Mouse (Mus musculus): ENCODE data around the gene Taldo1. TPM values are rescaled to one million over a fixed set of nuclear protein-coding genes. Genes with fewer than 3 reads are reported as not detected.

Gene Taldo1
- 312 and 318 TPM in 2 replicates for polyA plus RNA-seq (2014; fragmentation: Nextera tagmentation; extraction: Ambion mirVana)

DNA sequence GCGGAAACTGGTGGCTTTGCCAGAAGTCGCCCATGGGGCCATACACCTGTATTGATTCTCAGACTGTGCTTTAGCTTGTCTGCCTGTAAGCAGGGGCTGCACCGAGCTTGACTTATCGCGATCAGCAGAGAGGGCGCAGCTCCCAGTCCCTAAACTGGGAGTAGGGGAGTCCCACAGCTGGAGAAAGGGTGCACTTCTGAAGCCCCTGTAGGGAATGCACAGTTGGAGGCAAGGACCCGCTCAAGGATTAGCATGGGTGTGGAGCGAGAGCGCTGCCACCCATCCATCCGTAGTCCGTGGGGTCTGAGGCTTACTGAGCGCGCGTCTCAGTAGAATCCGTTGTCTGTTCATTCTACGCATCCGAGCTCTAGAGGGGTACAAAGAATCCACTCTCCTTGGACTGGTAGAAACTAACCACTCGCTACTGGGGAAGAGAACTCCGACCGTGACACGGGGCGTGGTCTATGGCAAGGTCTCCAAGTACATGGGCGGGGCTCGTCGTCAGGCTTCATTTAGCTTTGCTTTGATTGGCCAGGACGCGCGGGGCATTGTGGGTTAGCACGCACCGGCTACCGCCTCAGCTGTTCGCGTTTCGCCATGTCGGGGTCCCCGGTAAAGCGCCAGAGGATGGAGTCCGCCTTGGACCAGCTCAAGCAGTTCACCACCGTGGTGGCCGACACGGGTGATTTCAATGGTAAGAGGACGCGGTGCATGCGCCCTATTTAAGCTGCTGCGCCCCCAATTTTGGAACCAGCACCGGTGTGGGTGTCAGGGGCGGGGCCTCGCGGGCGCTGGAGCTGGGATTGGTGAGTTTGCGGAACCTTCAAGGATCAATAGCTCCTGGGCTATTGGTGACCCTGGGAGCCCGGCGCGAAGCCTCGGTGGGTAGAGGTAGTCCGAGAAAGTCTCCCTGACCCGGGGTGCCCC is at the start of gene Taldo1:
Gene Taldo1 (plus strand): TSS at position 575 of the 927 bp plus-strand sequence.
- Histone ChIP-seq H3K9ac (replicated peaks; ENCODE audit: low read length) (peak within 1 kb of the TSS; percentile 50), H3K4me3 (replicated peaks; ENCODE audit: low read depth, low read length) (peak within 1 kb of the TSS; percentile 65), H3K27me3 (ENCODE audit: control insufficient read depth, insufficient read depth, low read length) (no peaks in the 10 kb centered on the region), H3K9me3 (ENCODE audit: control insufficient read depth, low read length) (no peaks in the 10 kb centered on the region), H3K4me1 (ENCODE audit: control insufficient read depth, insufficient read depth, low read length) (peaks cover 13% of the 10 kb centered on the region), H3K36me3 (ENCODE audit: control insufficient read depth, insufficient read depth, low read length) (peaks cover 10% of the 10 kb centered on the region), H3K4me2 (ENCODE audit: low read length) (peak within 1 kb of the TSS; percentile 72), H3K27ac (replicated peaks; ENCODE audit: low read depth, low read length) (peak within 1 kb of the TSS; percentile 66)
- under 1% methylated on average over 57 of the region's 57 CpGs for WGBS
- ATAC-seq (ENCODE audit: low FRiP score, low TSS enrichment) (peak; percentile 96), DNase-seq (peak; percentile 97)

DNA sequence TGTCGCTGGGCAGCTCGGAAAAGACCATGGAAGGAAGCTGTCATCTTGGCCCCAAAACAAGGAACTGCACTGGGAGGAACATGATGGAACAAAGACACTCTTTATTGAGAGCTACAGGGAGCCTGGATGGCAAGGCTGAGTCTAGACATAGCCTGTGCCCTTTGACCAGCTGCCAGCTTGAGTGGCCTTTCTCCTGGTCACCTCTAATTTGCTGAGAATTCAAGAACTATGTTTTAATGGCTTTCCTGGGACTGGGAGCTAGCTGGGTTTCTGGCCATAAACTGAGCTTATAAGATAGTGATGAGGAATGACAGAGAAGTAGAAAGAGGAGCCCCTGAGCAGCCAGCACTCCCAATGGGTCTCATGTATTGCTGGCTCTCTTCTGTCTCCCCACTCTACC is 48.8 kb upstream of the Taldo1 start:
- Histone ChIP-seq H3K9me3 (ENCODE audit: control insufficient read depth, low read length) (no peaks in the 10 kb centered on the region), H3K4me2 (ENCODE audit: low read length) (no peak overlapping the region), H3K36me3 (ENCODE audit: control insufficient read depth, insufficient read depth, low read length) (no peaks in the 10 kb centered on the region), H3K9ac (replicated peaks; ENCODE audit: low read length) (no peak overlapping the region), H3K27ac (replicated peaks; ENCODE audit: low read depth, low read length) (no peak overlapping the region), H3K4me1 (ENCODE audit: control insufficient read depth, insufficient read depth, low read length) (no peaks in the 10 kb centered on the region), H3K4me3 (replicated peaks; ENCODE audit: low read depth, low read length) (no peak overlapping the region), H3K27me3 (ENCODE audit: control insufficient read depth, insufficient read depth, low read length) (no peaks in the 10 kb centered on the region)
- DNase-seq: no peak
- 54% methylated on average over 2 of the region's 2 CpGs for WGBS
- no peak for ATAC-seq (ENCODE audit: low FRiP score, low TSS enrichment)

DNA sequence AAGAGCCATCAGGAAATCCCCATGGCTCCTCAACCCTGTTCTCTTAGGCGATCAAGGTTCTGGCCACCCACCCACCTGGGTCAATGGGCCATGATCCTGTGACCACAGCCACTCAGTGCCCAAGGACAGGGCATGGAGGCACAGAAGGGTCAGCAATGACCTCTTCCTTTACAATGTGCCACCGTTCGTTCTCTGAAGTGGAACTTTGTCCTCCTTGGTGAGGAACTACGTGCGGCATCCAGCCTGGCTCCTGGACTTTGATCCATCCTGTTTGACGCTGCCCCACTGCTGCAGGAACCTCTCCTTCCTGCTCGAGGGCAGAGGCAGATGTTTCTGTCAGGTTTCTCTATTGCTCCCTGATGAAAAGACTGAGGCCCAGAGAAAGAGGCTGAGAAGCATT is 48.3 kb upstream of the Taldo1 start:
- no peaks in the 10 kb centered on the region for H3K9me3 ChIP-seq (ENCODE audit: control insufficient read depth, low read length)
- no peaks in the 10 kb centered on the region for H3K27me3 ChIP-seq (ENCODE audit: control insufficient read depth, insufficient read depth, low read length)
- DNase-seq (no peak), ATAC-seq (ENCODE audit: low FRiP score, low TSS enrichment) (no peak)
- H3K36me3 ChIP-seq (ENCODE audit: control insufficient read depth, insufficient read depth, low read length): no peaks in the 10 kb centered on the region
- no peak overlapping the region for H3K27ac ChIP-seq (replicated peaks; ENCODE audit: low read depth, low read length)
- H3K4me3 ChIP-seq (replicated peaks; ENCODE audit: low read depth, low read length): no peak overlapping the region
- H3K4me1 ChIP-seq (ENCODE audit: control insufficient read depth, insufficient read depth, low read length): no peaks in the 10 kb centered on the region
- no peak overlapping the region for H3K4me2 ChIP-seq (ENCODE audit: low read length)
- no peak overlapping the region for H3K9ac ChIP-seq (replicated peaks; ENCODE audit: low read length)
- WGBS: 80% methylated on average over 7 of the region's 7 CpGs

DNA sequence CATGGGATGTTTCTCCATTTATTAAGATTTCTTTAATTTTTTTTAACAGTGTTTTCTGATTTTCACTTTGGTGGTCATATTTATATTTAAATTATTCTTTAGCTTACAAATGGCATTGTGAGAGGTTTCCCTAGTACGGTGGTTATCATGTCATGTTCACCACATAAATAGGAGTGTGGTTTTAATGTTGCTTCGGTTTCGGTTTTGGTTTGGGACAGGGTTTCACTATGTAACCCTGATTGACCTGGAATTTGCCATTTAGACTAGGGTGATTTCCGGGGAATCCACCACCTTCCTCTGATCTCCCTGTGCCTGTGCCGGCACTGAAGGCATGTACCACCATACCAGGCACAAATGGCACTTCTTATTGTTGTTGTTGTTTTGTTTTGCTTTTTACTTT is 47.2 kb upstream of the Taldo1 start:
- no peak overlapping the region for H3K4me2 ChIP-seq (ENCODE audit: low read length)
- H3K4me1 ChIP-seq (ENCODE audit: control insufficient read depth, insufficient read depth, low read length): no peaks in the 10 kb centered on the region
- H3K4me3 ChIP-seq (replicated peaks; ENCODE audit: low read depth, low read length): no peak overlapping the region
- H3K36me3 ChIP-seq (ENCODE audit: control insufficient read depth, insufficient read depth, low read length): no peaks in the 10 kb centered on the region
- DNase-seq (no peak), ATAC-seq (ENCODE audit: low FRiP score, low TSS enrichment) (no peak)
- no peaks in the 10 kb centered on the region for H3K27me3 ChIP-seq (ENCODE audit: control insufficient read depth, insufficient read depth, low read length)
- 94% methylated on average over 5 of the region's 5 CpGs for WGBS
- H3K9me3 ChIP-seq (ENCODE audit: control insufficient read depth, low read length): no peaks in the 10 kb centered on the region
- no peak overlapping the region for H3K9ac ChIP-seq (replicated peaks; ENCODE audit: low read length)
- no peak overlapping the region for H3K27ac ChIP-seq (replicated peaks; ENCODE audit: low read depth, low read length)

DNA sequence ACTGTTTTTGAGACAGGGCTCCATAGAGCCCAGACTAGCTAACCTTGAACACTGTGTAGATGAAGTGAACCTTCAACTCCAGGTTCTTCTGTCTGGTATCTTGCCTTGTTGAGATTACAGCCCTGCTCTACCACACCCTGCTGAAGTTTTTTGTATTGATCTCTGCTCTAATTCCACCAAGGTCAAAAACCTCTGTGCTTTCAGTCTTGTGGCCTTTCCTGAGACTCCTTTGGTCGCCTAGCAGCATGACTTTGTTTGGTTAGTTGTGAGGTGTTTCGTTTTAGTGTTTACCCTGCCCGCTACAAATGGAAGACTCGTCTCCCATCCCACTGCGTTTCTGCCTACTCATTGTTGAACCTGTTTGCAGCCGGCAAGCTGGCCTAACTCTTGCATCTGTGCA is 40.9 kb upstream of the Taldo1 start:
- Histone ChIP-seq H3K4me3 (replicated peaks; ENCODE audit: low read depth, low read length) (no peak overlapping the region), H3K27me3 (ENCODE audit: control insufficient read depth, insufficient read depth, low read length) (no peaks in the 10 kb centered on the region), H3K4me2 (ENCODE audit: low read length) (no peak overlapping the region), H3K9me3 (ENCODE audit: control insufficient read depth, low read length) (no peaks in the 10 kb centered on the region), H3K36me3 (ENCODE audit: control insufficient read depth, insufficient read depth, low read length) (no peaks in the 10 kb centered on the region), H3K4me1 (ENCODE audit: control insufficient read depth, insufficient read depth, low read length) (no peaks in the 10 kb centered on the region), H3K27ac (replicated peaks; ENCODE audit: low read depth, low read length) (no peak overlapping the region), H3K9ac (replicated peaks; ENCODE audit: low read length) (no peak overlapping the region)
- DNase-seq: no peak
- WGBS: 81% methylated on average over 6 of the region's 6 CpGs
- ATAC-seq (ENCODE audit: low FRiP score, low TSS enrichment): no peak

DNA sequence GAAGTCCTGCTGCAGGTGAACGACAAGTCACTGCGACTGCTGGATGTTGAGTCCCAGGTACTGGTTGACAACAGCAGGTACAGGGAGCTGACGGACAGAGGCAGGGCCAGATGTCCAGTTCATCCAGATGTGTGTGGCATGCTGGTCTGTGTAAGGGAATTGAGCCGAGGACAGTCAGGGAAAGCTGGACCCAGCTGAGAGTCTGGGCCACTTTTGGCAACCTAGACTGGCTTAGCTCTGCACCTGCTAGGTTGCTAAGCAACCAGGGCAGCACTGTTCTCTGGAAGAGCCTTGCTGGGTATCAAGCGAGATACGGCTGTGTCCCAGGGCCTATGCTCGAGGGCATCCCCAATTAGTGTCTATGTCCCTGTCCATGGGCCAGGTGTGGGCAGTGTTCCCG is 36.9 kb upstream of the Taldo1 start:
- H3K9me3 ChIP-seq (ENCODE audit: control insufficient read depth, low read length): no peaks in the 10 kb centered on the region
- no peak overlapping the region for H3K27ac ChIP-seq (replicated peaks; ENCODE audit: low read depth, low read length)
- DNase-seq: peak; percentile 46
- no peaks in the 10 kb centered on the region for H3K27me3 ChIP-seq (ENCODE audit: control insufficient read depth, insufficient read depth, low read length)
- 0 out of 2 replicates have a peak overlapping the region, but pooled peaks have one; percentile 29 for H3K9ac ChIP-seq (replicated peaks; ENCODE audit: low read length)
- WGBS: 65% methylated on average over 8 of the region's 8 CpGs
- H3K36me3 ChIP-seq (ENCODE audit: control insufficient read depth, insufficient read depth, low read length): no peaks in the 10 kb centered on the region
- no peak overlapping the region for H3K4me3 ChIP-seq (replicated peaks; ENCODE audit: low read depth, low read length)
- H3K4me1 ChIP-seq (ENCODE audit: control insufficient read depth, insufficient read depth, low read length): no peaks in the 10 kb centered on the region
- no peak for ATAC-seq (ENCODE audit: low FRiP score, low TSS enrichment)
- H3K4me2 ChIP-seq (ENCODE audit: low read length): no peak overlapping the region

DNA sequence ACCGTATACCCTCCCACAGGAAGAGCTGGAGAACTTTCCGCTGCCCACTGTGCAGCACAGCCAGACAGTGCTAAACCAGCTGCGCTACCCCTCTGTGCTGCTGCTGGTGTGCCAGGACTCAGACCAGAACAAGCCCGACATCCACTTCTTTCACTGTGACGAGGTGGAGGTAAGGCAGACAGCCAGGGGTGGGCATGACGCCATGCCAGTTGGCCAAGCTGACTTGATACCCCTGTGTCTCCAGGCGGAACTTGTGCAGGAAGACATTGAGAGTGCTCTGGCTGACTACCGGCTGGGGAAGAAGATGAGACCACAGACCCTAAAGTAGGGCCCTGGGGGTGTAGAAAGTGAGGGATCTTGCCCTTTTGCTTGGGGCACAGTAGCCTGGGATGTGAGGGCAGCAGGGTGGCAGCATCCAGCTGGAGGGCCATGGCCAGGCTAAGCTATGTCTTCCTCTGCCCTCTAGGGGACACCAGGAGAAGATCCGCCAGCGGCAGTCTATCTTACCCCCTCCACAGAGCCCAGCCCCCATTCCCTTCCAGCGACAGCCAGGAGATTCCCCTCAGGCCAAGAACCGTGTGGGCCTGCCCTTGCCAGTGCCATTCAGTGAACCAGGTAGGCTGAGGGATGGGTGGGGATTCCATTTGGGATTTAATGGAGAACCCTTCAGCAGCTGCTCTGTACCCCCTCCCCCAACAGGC is 36.2 kb upstream of the Taldo1 start:
- no peaks in the 10 kb centered on the region for H3K9me3 ChIP-seq (ENCODE audit: control insufficient read depth, low read length)
- DNase-seq: peak; percentile 29
- H3K4me2 ChIP-seq (ENCODE audit: low read length): no peak overlapping the region
- no peaks in the 10 kb centered on the region for H3K4me1 ChIP-seq (ENCODE audit: control insufficient read depth, insufficient read depth, low read length)
- H3K36me3 ChIP-seq (ENCODE audit: control insufficient read depth, insufficient read depth, low read length): no peaks in the 10 kb centered on the region
- H3K4me3 ChIP-seq (replicated peaks; ENCODE audit: low read depth, low read length): no peak overlapping the region
- 62% methylated on average over 12 of the region's 12 CpGs for WGBS
- no peak for ATAC-seq (ENCODE audit: low FRiP score, low TSS enrichment)
- H3K27me3 ChIP-seq (ENCODE audit: control insufficient read depth, insufficient read depth, low read length): no peaks in the 10 kb centered on the region; the same call in 1 of the 2 replicates
- no peak overlapping the region for H3K27ac ChIP-seq (replicated peaks; ENCODE audit: low read depth, low read length)
- H3K9ac ChIP-seq (replicated peaks; ENCODE audit: low read length): no peak overlapping the region

DNA sequence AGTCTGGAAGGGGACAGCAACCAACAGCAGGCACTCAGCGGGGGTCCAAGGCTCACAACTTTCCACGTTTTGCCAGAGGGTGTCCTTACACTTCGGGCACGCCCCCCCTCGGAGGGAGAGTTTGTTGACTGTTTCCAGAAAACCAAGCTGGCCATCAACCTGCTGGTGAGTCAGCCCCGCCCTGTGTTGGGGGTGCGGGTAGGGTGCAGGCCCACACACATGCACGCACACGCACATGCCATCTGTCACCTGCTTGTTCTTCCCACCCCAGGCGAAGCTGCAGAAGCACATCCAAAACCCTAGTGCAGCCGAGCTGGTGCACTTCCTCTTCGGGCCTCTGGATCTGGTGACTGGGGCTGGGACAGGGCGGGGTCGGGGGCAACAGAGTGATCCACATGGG is 35.0 kb upstream of the Taldo1 start:
- DNase-seq: no peak
- Histone ChIP-seq H3K36me3 (ENCODE audit: control insufficient read depth, insufficient read depth, low read length) (no peaks in the 10 kb centered on the region), H3K4me3 (replicated peaks; ENCODE audit: low read depth, low read length) (no peak overlapping the region), H3K27ac (replicated peaks; ENCODE audit: low read depth, low read length) (no peak overlapping the region), H3K4me2 (ENCODE audit: low read length) (no peak overlapping the region), H3K9ac (replicated peaks; ENCODE audit: low read length) (no peak overlapping the region), H3K27me3 (ENCODE audit: control insufficient read depth, insufficient read depth, low read length) (no peaks in the 10 kb centered on the region; the same call in 1 of the 2 replicates), H3K9me3 (ENCODE audit: control insufficient read depth, low read length) (no peaks in the 10 kb centered on the region), H3K4me1 (ENCODE audit: control insufficient read depth, insufficient read depth, low read length) (no peaks in the 10 kb centered on the region)
- no peak for ATAC-seq (ENCODE audit: low FRiP score, low TSS enrichment)
- WGBS: 83% methylated on average over 14 of the region's 14 CpGs

All from midbrain, embryonic 14.5 days (tissue).